Mouse (Mus musculus) forebrain, postnatal 0 days (tissue): Measurements from ENCODE around the gene Prok2. TPM values are rescaled to one million over a fixed set of nuclear protein-coding genes. Genes with fewer than 3 reads are reported as not detected.
A peak's percentile ranks its signal among the peaks of the same experiment; 100 is the strongest.

Source experiments
- ATAC-seq: fragments of 200-750 bp; cut with Nextera tagmentation; 2 replicates; pipeline ENCODE4 v1.8.0; 2017; ENCODE audit warnings: mild to moderate bottlenecking, moderate library complexity
- DNase-seq: peaks from one replicate; pipeline ENCODE4 v3.0.0-alpha.2; 2015
- H3K27ac ChIP-seq: fragments of 300-500 bp; sonication (generic); 2 replicates; pipeline ENCODE4 v1.5.1; 2014; ENCODE audit warnings: low read depth, mild to moderate bottlenecking, antibody characterized with exemption, low read length, moderate library complexity, mixed read lengths
- H3K27me3 ChIP-seq: fragments of 300-500 bp; sonication (generic); 2 replicates; pipeline ENCODE4 v1.6.1; 2014; ENCODE audit warnings: mild to moderate bottlenecking, low read length, mixed read lengths; ENCODE audit not compliant: insufficient read depth
- H3K36me3 ChIP-seq: fragments of 300-500 bp; sonication (generic); 2 replicates; pipeline ENCODE4 v1.6.1; 2014; ENCODE audit warnings: mild to moderate bottlenecking, moderate library complexity; ENCODE audit not compliant: insufficient read depth
- H3K4me1 ChIP-seq: fragments of 300-500 bp; sonication (generic); 2 replicates; pipeline ENCODE4 v1.6.1; 2014; ENCODE audit warnings: antibody characterized with exemption; ENCODE audit not compliant: insufficient read depth
- H3K4me2 ChIP-seq: fragments of 300-500 bp; sonication (generic); 2 replicates; pipeline ENCODE4 v1.6.1; 2014; ENCODE audit warnings: low read depth, mild to moderate bottlenecking, moderate library complexity
- H3K4me3 ChIP-seq: fragments of 300-500 bp; sonication (generic); 2 replicates; pipeline ENCODE4 v1.5.1; 2014; ENCODE audit warnings: low read depth, low read length, mixed read lengths
- H3K9ac ChIP-seq: fragments of 300-500 bp; sonication (generic); 2 replicates; pipeline ENCODE4 v1.6.1; 2014; ENCODE audit warnings: mild to moderate bottlenecking
- H3K9me3 ChIP-seq: fragments of 300-500 bp; sonication (generic); 2 replicates; pipeline ENCODE4 v1.6.1; 2016; ENCODE audit warnings: low read length
- CTCF ChIP-seq: sonication (generic); IDR thresholded peaks from 2 replicates; pipeline ENCODE4 v1.5.1; 2016; ENCODE audit warnings: antibody characterized with exemption, control low read depth, low read depth
- WGBS: fragments of 180-500 bp; shearing (Covaris S2); extraction: QIAGEN DNeasy Blood & Tissue Kit; methylation state at CpG from one replicate; pipeline ENCODE4 v1.1.7; 2014; 5-methylcytosine and 5-hydroxymethylcytosine counted together
- polyA plus RNA-seq: library from polyadenylated mRNA; unstranded; fragments of >200 nt; fragmentation: Nextera tagmentation; extraction: Ambion mirVana; gene quantifications from 2 replicates; pipeline ENCODE4 v1.2.1, GENCODE M21; 2015
- total RNA-seq: library from RNA; depleted of rRNA; stranded (reverse); fragments of >200 nt; gene quantifications from 2 replicates; pipeline ENCODE4 v1.2.3, GENCODE M21; 2014

The Prok2 gene
- total and polyA plus RNA-seq, 2 experiments from 2014 or later, result 1.00 to 4.9 TPM

DNA sequence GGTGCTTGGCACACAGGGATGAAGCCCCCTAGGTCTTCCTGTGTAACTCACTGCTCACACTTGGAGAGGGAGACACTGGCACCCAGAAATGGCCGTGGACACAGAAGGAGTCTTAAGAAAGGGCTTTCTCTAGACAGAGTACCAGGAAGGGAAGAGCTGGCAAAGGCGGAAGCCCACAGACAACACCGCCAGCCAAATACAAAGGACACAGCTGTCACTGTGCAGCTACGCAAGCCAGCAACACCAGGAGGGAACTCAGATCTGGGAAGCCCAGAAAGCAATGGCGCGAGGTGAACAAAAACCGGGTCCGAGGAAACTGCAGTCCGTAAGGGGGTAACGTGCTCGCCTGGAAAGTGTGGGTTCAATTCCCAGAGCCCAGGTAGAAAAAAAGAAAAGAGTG lies 48.1 kb downstream of the Prok2 start:
- no peak for DNase-seq
- no peak overlapping the region for H3K27ac ChIP-seq
- TF ChIP-seq CTCF, result no peak
- no peak overlapping the region for H3K4me2 ChIP-seq
- H3K9ac ChIP-seq, result no peak overlapping the region
- H3K4me3 ChIP-seq, result no peak overlapping the region
- WGBS, result 42% methylated on average over 11 of the region's 11 CpGs
- no peaks in the 10 kb centered on the region for H3K36me3 ChIP-seq
- H3K27me3 ChIP-seq, result no peaks in the 10 kb centered on the region
- ATAC-seq, result peak; percentile 77
- H3K9me3 ChIP-seq, result no peaks in the 10 kb centered on the region
- peaks cover 8% of the 10 kb centered on the region; the same call in 1 of the 2 replicates for H3K4me1 ChIP-seq

DNA sequence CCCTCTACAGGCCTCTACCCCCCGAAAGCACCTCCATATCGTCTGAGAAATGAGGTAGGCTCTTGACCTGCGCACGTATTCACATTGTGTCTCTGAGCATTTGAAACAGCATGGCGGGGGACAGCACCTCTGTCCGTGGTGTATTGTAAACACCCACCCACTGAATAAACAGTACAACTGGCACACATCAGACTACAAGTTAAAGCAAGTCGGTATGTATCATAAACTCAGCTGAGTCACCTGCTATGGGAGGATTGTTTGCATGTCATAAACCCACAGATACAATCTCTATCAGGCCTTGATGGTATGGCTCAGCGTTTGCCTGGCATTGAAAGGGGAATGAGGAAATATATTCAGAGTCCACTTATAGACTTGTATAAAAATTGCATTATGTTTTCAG lies 48.9 kb downstream of the Prok2 start:
- Histone ChIP-seq H3K27ac (no peak overlapping the region), H3K27me3 (no peaks in the 10 kb centered on the region), H3K36me3 (no peaks in the 10 kb centered on the region), H3K4me2 (no peak overlapping the region), H3K4me3 (no peak overlapping the region), H3K9me3 (no peaks in the 10 kb centered on the region), H3K9ac (no peak overlapping the region), H3K4me1 (peaks cover 8% of the 10 kb centered on the region; the same call in 1 of the 2 replicates)
- no peak for DNase-seq
- no peak for ATAC-seq
- WGBS, result 88% methylated on average over 8 of the region's 8 CpGs
- TF ChIP-seq CTCF, result no peak

DNA sequence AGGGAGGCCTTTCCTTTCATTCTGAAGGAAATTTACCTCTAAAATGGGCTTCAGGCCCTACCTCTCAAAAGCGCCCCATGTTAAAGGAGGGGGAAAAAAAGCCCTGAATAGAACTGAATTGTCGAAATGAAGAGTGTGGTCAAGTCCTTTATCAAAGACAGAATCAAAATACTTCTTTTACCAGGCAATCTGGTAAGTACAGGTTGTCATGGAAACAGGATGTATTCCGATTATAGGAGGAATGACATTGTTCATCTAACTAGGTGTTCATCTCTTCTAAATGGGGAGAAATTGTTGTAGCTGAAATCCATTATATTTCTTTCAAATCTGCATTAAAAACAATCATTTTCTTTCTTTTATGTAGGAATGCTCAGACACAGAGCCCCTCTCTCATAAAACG lies 51.7 kb downstream of the Prok2 start:
- H3K36me3 ChIP-seq, result no peaks in the 10 kb centered on the region
- no peak overlapping the region for H3K9ac ChIP-seq
- ATAC-seq (no peak), DNase-seq (no peak)
- no peak overlapping the region for H3K4me3 ChIP-seq
- no peaks in the 10 kb centered on the region for H3K27me3 ChIP-seq
- H3K4me1 ChIP-seq, result peaks cover 23% of the 10 kb centered on the region
- H3K9me3 ChIP-seq, result no peaks in the 10 kb centered on the region
- no peak overlapping the region for H3K4me2 ChIP-seq
- no peak for TF ChIP-seq CTCF
- no peak overlapping the region for H3K27ac ChIP-seq
- WGBS, result 29% methylated on average over 4 of the region's 4 CpGs

DNA sequence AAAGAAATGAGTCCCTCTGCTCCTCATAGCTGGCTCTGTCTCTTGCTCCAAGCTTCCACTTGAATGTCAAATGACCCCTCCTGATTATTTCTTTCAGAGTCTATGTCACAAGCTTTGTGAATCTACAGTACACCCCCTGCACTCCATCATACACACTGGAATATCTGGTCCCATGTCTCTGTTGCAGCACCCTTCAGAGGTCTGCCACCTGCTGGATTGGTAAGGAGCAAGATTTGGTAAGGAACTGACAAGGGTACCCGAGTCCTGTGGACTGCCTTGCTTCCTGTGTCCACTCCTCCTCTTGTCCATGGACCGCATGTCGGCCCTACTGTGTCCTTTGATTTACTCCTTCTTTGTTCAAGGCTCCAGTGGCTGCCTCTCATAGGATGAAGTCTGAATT lies 54.4 kb downstream of the Prok2 start:
- Histone ChIP-seq H3K27ac (no peak overlapping the region), H3K9ac (no peak overlapping the region), H3K36me3 (no peaks in the 10 kb centered on the region), H3K4me3 (no peak overlapping the region), H3K4me2 (no peak overlapping the region), H3K9me3 (no peaks in the 10 kb centered on the region), H3K4me1 (peaks cover 37% of the 10 kb centered on the region), H3K27me3 (no peaks in the 10 kb centered on the region)
- peak; percentile 42 for TF ChIP-seq CTCF
- DNase-seq (no peak), ATAC-seq (no peak)
- WGBS, result 68% methylated on average over 3 of the region's 3 CpGs

DNA sequence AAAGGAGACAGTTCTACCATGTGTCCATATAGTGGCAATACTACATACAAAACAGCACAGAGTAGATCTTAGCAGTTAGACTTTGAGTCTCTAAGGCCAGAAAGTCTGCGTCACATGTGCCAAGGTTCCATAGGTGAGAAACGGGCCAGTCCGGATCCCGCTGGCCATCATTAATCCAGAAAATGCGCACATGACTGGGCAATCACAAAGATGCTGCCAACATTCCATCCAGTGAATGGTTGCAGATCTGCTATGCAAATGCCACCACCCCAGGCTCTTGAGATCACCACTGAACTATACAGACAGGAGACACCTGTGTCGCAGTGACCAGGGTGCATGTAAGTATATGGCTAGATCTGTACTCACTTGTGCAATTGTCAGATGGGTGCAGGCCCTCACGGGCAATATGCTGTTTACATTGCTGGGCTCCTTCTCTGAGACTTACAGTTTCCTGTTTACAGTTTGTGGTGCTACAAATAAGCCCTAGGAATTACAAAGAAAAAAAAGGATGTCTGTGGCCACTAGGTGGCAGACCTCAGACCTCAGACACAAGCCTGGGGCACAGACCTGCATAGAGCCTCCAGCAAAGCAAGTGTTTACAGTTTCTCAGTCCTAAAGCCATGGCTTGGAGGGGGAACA lies 55.6 kb downstream of the Prok2 start:
- Histone ChIP-seq H3K4me1 (peaks cover 37% of the 10 kb centered on the region), H3K4me2 (no peak overlapping the region), H3K27me3 (no peaks in the 10 kb centered on the region), H3K9me3 (no peaks in the 10 kb centered on the region), H3K36me3 (no peaks in the 10 kb centered on the region), H3K4me3 (no peak overlapping the region), H3K9ac (no peak overlapping the region), H3K27ac (peak overlapping the region; percentile 88)
- DNase-seq (peak; percentile 82), ATAC-seq (peak; percentile 37)
- peak; percentile 81 for TF ChIP-seq CTCF
- WGBS, result 32% methylated on average over 7 of the region's 7 CpGs

DNA sequence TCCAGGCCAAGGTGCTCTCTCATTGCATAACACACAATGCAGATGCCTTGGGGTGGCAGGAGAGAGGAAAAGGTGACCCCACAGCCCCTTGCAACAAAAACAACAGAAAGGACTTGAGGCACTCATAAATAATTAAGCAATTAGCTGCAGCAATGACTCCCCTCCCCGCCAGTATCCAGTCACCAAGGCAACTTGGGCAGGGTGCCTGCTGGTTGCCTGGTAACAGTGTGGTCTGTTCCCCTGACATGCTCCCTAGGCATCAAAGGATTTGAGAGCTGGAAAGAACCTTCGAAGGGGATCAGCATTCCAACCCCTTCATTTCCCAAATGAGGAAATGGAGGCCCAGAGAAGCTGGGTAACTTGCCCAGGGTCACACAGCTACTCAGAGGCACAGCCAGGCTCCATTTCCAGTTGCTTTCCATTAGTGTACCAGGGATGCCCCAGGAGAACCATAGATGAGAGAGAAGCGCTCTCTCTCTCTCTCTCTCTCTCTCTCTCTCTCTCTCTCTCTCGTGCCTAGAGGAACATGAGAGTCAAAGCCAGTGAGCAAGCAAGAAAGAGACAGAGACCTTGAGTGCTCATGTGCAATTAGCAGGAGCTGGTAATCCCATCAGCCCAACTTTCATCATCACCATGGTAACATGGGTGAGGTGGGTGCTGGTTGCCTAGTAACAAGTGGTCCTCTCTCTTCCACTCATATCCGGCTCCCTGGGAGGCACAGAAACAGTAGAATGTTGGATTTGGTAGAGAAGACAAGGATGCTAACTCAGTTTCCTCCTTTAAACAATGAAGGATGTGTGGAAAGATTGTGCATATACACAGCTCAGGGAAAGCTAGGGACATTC lies 56.5 kb downstream of the Prok2 start:
- ATAC-seq (peak; percentile 90), DNase-seq (peak; percentile 93)
- Histone ChIP-seq H3K9me3 (no peaks in the 10 kb centered on the region), H3K27ac (peak overlapping the region; percentile 88), H3K9ac (peak overlapping the region; percentile 22; the same call in 1 of the 2 replicates), H3K4me2 (peak overlapping the region; percentile 37), H3K36me3 (no peaks in the 10 kb centered on the region), H3K27me3 (no peaks in the 10 kb centered on the region), H3K4me3 (no peak overlapping the region), H3K4me1 (peaks cover 37% of the 10 kb centered on the region)
- WGBS, result 8% methylated on average over 5 of the region's 5 CpGs
- no peak for TF ChIP-seq CTCF

DNA sequence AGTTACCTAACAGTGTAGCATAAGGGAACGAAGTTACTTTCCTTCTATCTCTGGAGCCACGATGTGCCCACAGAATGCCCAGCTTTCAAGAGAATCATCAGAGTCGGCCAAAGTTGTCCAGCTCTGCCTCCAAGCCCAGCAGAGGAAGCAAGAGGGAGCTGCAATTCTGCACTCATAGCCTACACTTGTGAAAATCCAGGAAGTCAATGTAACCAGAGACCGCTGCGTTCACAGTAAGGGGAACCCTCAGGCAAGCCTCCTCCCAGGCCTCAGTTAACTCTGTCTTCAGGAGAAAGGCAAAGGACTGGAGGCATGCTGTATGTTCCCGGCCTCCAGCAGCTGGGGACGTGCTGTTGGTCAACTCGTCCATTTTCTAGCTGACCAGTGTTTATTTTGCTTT lies 58.9 kb downstream of the Prok2 start:
- no peaks in the 10 kb centered on the region for H3K27me3 ChIP-seq
- H3K4me3 ChIP-seq, result no peak overlapping the region
- H3K9ac ChIP-seq, result peak overlapping the region; percentile 77; the same call in 1 of the 2 replicates
- no peaks in the 10 kb centered on the region for H3K9me3 ChIP-seq
- 60% methylated on average over 8 of the region's 8 CpGs for WGBS
- DNase-seq (no peak), ATAC-seq (no peak)
- peaks cover 37% of the 10 kb centered on the region for H3K4me1 ChIP-seq
- H3K36me3 ChIP-seq, result no peaks in the 10 kb centered on the region
- peak overlapping the region; percentile 69; the same call in 1 of the 2 replicates for H3K27ac ChIP-seq
- peak overlapping the region; percentile 96 for H3K4me2 ChIP-seq
- no peak for TF ChIP-seq CTCF
